Mouse (Mus musculus) thymus, postnatal 14 days (tissue): ENCODE results near the gene Artn.

Experiments
- DNase-seq: peaks from one replicate; pipeline ENCODE4 v3.0.0; 2021

Gene Artn

GRCm38 (mm10) chr4:117918261-117918660 lies 11.3 kb downstream of the Artn start:
- DNase-seq: no peak

DNA sequence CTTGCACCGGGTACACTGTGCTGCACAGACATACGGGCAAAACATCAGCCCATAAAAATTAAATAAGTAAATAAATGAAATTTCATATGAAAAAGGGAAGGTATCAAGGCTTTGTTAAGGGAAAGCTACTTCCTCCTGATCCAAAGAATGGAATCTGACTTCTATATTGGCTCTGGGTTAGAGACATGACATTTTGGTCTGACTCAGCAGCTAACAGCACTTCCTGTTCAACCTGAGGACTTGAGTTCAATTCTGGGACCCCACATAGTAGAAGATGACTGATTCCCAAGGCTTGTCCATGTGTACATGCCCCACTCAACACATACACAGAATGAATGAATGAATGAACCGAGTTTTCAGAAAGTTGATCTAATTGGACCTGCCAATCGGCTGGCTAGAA lies 11.7 kb downstream of the Artn start:
- DNase-seq: no peak

- DNase-seq: no peak
Observed at GRCm38 (mm10) chr4:117917402-117917801, 12.2 kb downstream of the Artn start.

GRCm38 (mm10) chr4:117916386-117916785 lies 13.2 kb downstream of the Artn start:
- no peak for DNase-seq

DNA sequence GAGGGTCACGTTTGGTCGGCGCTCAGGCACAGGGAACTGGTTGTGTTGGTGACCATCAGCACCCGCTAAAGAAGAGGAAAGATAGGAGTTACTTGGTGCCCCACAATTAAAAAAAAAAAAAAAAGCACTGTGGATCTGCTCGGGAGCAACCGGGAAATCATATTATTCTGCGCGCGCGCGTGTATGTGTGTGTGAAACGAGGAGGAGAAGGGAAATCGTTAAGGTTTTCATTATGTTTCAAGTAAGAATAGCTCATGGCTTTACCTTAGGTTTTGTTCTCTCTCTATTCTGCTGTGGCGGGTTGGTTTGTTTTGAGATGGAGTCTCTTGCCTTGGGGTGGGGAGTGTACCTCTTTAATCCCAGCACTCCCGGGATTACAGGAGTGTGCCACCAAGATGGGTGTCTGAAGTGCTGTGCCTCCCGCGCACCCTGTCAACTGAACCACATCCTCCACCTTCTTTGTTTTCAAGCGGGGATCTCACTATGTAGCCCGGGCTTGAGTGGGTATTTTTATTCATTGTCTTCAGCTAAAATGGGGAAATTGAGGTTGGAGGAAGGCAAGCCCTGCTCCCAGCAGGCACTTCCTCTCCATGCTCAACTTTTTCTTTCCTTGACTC lies 14.0 kb downstream of the Artn start:
- DNase-seq: peak; percentile 39

GRCm38 (mm10) chr4:117914591-117915442 lies 14.7 kb downstream of the Artn start, which contains the start of gene Ipo13:
Gene Ipo13, minus strand, starts transcription at chr4:117914999.
- peak; percentile 95 for DNase-seq

- DNase-seq: no peak
Observed at GRCm38 (mm10) chr4:117914031-117914430, 15.5 kb downstream of the Artn start.

- no peak for DNase-seq
Observed at GRCm38 (mm10) chr4:117913421-117913820, 16.1 kb downstream of the Artn start.

DNA sequence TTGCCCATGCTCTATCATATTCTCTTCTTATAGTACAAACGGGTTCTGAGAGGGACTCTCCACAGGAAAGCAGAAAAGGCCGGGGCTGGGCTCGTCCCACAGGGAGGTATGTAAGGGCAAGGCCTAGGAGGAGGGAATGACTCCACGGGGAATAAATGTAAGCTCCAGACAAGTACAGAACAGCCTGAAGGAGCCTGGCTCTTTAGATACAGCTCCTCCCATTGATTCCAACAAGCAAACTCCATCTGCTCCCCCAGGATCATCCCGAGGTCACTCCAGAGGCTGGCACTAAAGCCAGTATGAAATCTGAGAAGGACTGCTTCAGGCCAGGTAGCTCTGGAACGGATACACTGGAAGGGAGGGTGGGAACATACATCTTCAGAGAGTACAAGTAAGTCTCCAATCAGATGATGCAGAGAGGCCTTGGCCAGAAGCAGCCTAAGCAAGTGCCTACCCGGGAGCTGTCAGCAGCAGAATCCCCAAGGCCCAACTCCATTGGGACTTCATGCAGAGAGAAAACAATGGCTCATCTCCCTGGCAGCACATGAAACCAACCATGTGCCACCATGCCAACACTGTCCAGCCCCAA lies 16.8 kb downstream of the Artn start:
- DNase-seq: no peak

DNA sequence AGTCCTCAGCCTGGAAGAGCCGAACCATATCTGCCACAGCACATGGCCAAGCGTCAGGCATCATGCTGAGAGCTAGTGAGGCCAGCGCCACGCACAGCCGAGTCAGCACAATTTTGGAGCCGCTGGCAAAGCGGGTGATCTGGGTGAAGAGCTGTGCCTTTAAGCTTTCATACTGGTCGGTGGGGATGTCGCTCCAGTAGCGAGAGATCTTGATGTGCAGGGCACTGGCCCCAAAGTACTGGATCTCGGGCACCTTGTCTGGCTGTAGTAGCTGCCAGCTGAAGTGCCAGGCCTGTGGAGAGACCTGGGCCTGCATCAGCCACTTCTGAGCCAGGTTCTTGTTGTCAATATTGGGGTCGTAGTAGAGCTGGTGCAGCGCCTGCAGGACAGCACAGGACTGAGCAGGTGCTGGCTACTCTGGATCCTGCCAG lies 17.4 kb downstream of the Artn start:
- DNase-seq: no peak

GRCm38 (mm10) chr4:117908834-117909453 lies 20.6 kb downstream of the Artn start:
- DNase-seq: no peak

DNA sequence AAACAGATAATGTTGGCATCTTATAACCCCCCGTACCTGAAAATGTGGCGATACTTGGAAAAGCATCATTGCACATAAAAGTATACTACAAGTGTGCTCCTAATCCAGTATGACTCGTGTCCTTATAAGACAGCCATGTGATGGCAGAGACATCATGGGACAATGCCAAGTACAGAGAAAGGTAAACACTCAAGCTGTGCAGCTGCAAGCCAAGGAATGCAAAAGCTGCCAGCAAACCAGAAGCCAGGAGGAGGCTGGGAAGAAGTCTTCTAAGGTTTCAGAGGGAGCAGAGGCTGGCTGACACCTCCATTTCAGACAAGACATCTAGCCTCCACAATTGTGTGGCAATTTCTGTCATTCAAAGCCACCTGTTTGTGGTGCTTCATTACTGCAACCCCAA lies 23.4 kb downstream of the Artn start:
- DNase-seq: no peak

DNA sequence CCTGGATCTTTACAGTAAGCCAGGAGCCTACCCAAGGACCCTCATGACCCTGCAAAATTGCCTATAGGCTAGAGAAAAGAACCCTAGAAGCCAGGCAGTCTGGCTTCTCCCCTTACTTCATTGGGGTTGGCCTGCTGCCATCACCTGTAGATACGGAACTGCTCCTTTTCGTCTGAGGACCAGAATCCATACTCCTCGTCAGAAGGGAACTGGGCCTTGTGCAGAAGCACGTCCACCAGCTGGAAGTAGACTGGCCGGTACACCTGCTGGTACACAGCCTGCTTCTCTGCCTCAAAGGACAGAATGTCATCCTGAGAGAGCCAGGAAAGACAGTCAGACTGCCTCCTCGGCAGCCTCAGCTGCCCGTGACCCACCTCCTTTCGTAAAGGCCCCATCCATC lies 24.8 kb downstream of the Artn start:
- no peak for DNase-seq

DNA sequence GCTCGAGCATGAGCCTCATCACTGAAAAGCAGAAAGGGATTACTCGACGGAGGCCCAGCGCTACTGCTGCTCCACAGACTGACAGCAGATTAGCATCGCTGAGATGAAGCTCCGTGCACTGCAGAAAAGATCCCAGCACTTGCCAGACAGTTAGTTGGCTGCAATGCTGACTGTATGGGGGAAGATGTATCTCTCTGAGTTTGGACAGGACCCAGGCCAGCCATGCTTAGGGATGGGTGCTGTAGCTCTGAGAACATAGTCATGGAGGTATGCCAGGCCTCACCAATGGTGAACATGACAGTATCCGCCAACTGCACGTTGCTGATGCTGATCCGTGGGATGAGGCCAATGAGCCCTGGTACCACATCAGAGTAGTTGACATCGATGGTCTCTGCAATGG lies 25.5 kb downstream of the Artn start:
- no peak for DNase-seq

DNA sequence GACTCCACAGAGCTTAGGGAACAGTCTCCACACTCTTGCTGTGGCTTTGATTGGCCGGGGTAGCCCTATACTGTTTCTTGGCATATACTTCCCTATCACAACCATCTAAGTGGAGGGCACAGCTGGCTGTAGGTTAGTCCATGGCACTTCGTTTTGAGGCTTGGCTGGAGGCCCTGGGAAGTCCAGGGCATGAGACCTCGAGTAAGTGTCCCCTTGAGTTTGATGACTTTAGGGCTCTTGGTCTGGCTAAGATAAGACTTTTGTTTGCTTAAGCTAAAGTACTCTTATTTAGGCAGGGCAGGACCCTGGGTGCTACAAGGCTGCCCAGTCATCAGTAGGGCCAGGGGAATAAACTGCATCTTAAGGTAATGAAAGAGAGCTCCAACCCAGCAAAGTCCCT lies 31.5 kb downstream of the Artn start:
- no peak for DNase-seq

DNA sequence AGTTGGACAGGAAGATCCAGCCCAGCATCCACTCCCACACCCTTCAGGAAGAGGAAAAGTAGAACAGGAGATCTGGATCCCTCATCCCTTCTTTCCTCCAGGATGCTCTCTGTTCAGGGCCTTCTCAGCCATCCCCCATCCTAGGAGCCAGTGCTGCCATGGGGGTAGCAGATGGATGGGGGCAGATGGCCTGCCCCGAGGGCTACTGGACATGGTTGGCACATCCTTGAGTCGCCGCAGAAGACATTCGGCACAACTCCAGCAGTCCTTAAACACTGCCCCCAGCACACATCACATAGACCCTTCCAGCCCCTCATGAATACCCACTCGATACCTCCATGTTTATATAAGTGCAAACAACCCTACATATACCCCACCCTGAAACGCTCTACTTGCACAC lies 33.5 kb downstream of the Artn start:
- no peak for DNase-seq

GRCm38 (mm10) chr4:117895339-117895738 lies 34.2 kb downstream of the Artn start:
- no peak for DNase-seq

DNA sequence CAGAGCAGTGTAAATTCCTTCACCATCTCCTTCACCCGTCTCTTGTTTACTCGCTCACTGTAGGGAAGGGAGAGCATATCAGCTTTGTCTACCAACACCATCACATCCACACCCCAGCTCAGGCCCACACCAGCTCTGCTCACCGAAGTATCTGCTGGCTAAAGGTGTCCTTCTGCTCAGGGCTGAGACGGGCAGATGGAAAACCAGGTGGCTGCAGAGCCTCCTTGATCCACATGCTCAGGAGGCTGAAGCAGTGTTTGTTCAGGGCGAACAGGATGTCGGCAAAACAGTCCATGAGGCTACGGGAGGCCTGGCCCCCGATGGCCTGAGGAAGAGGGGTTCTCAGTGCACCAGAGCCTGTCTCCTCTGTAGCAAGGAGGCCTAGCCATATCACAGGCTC lies 35.0 kb downstream of the Artn start:
- no peak for DNase-seq

GRCm38 (mm10) chr4:117893376-117893775 lies 36.2 kb downstream of the Artn start:
- peak; percentile 73 for DNase-seq

DNA sequence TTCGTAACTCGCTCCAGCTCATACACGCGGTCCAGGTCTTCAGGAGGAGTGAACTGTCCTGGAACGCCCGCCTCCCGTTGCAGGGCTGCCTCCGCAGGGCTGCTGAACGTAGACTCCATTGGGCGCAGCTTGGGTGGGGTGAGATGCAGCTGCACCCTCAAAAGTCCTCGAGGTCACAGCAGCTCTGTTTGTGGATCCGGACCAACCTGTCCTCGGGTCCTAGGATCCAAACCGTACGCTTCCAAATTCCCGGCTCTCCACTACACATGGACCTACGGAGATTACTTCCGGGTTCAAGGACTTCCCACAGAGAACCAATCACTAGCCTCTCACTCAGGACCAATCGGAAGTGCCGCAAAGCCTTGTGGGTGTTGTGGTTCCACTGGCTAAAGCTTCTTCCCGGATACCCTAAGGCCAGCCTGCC lies 37.8 kb downstream of the Artn start, which contains the start of gene Dph2:
TSS of gene Dph2 (minus strand) at position 295 of the 424 bp plus-strand sequence.
- DNase-seq: peak; percentile 82

DNA sequence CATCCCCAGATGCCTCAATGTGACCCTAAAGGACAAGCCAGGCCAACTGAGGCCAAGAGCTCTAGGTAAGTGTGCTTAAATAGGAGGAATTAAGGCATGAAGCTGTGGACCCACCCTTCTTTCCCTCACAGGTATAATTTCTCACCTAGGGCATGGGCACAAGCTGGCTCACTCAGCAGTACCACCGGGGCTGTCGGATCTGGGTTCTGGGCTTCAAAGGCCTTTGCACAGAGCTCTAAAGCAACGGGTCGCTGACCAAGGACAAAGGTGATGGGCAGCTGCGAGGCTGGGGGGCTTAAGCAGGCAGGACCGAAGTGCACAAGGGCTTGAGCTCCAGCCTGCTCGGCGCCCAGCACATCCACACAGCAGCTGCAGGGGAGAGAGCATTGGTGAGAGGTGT lies 38.8 kb downstream of the Artn start:
- no peak for DNase-seq

DNA sequence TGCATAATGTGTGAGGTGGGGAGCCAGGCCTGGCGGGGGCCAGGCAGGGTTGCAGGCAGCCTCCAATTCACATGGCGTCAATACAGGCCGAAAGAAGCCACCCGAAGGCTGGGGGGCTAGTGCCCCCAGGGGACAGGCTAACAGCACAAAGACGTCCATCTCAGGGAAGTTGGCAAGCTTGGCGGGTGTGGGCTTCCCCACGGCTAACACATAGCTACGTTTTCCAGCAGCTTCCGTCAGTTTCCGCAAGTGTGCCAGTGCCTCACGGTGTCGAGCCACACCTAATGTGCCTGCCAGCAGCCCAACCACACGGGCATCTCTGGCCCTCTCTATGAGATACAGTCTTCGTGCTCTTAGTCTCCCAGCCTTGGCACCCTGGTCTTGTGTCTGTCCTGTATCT lies 39.5 kb downstream of the Artn start:
- no peak for DNase-seq

DNA sequence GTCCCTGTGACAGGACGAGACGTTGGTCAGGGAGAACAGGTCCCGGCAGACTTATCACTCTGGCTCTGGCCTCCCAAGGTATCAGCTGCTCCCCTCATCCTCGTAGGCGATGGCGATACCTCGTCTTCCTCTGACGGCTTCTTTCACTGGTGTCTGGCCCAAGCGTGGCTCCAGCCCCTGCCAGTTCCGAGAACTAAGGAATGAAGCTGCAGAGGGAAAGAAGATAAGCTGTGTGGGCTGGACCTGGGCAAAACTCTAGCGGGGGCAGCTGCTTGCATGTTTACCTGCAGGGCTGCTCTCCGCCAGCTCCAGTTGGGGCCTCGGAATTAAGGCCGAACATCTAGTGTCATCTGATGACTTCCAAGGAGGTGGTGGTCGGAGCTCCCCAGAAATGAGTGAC lies 40.1 kb downstream of the Artn start:
- DNase-seq: no peak

DNA sequence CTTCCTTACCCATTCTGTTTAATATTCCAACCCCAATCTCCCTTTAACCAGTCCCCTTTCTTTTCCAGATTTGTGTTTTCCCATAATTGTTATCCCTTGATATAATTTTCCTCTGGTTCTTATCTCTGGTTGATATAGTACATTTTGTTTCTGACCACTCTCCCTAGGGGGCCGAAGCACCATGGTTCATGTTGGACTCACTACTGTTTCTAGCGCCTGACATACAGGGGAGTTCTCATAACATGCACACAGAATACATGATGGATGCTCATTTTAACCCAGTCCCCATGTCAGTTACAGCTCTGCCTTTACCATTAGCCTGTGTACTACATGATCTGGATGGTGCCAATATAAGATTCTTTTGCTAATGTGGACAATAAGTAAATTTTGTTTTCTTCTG lies 41.6 kb downstream of the Artn start:
- no peak for DNase-seq
